Mouse (Mus musculus) C2C12 (cell line): Measurements from ENCODE around the gene Herc1.

Experiments
- CTCF ChIP-seq: IDR thresholded peaks from one replicate; pipeline ENCODE4 v1.5.1; 2011; ENCODE audit not compliant: control insufficient read depth, insufficient read depth, insufficient read length
- MAX ChIP-seq: IDR thresholded peaks from one replicate; pipeline ENCODE4 v1.6.1; 2011; ENCODE audit warnings: mild to moderate bottlenecking, control low read depth
- MYOG ChIP-seq: IDR thresholded peaks from one replicate; pipeline ENCODE4 v1.6.1; 2011; ENCODE audit not compliant: control insufficient read depth, insufficient read length; ENCODE audit errors: extremely low read depth

- no peak for TF ChIP-seq CTCF
- TF ChIP-seq MAX, result no peak
- TF ChIP-seq MYOG, result no peak
Observed at GRCm38 (mm10) chr9:66370847-66371246, 20.6 kb downstream of the Herc1 start.
